Mouse (Mus musculus): ENCODE data around the gene Odf3l1. TPM values are rescaled to one million over a fixed set of nuclear protein-coding genes. Genes with fewer than 3 reads are reported as not detected.

Gene Odf3l1
- polyA plus RNA-seq, 1 experiment from 2014 or later, result 0.20 TPM

- ATAC-seq (ENCODE audit: low FRiP score, low TSS enrichment), result no peak
- Histone ChIP-seq H3K27me3 (ENCODE audit: control insufficient read depth, insufficient read depth, low read length) (no peaks in the 10 kb centered on the region), H3K4me1 (ENCODE audit: control insufficient read depth, insufficient read depth, low read length) (peaks cover 9% of the 10 kb centered on the region; the same call in 1 of the 2 replicates), H3K27ac (ENCODE audit: low read depth, low read length) (no peak overlapping the region), H3K9ac (ENCODE audit: low read depth, low read length) (no peak overlapping the region), H3K4me3 (ENCODE audit: low read length) (no peak overlapping the region), H3K4me2 (replicated peaks; ENCODE audit: low read depth, low read length) (no peak overlapping the region), H3K9me3 (ENCODE audit: control insufficient read depth, low read length) (no peaks in the 10 kb centered on the region), H3K36me3 (ENCODE audit: control insufficient read depth, insufficient read depth, low read length) (peaks cover 32% of the 10 kb centered on the region)
- 90% methylated on average over 15 of the region's 15 CpGs for WGBS
Measured at GRCm38 (mm10) chr9:56886601-56887000, 22.1 kb upstream of the Odf3l1 start.

- Histone ChIP-seq H3K4me2 (replicated peaks; ENCODE audit: low read depth, low read length) (no peak overlapping the region), H3K9me3 (ENCODE audit: control insufficient read depth, low read length) (no peaks in the 10 kb centered on the region), H3K27me3 (ENCODE audit: control insufficient read depth, insufficient read depth, low read length) (no peaks in the 10 kb centered on the region), H3K4me1 (ENCODE audit: control insufficient read depth, insufficient read depth, low read length) (peaks cover 9% of the 10 kb centered on the region; the same call in 1 of the 2 replicates), H3K9ac (ENCODE audit: low read depth, low read length) (no peak overlapping the region), H3K27ac (ENCODE audit: low read depth, low read length) (no peak overlapping the region), H3K36me3 (ENCODE audit: control insufficient read depth, insufficient read depth, low read length) (peaks cover 32% of the 10 kb centered on the region), H3K4me3 (ENCODE audit: low read length) (no peak overlapping the region)
- ATAC-seq (ENCODE audit: low FRiP score, low TSS enrichment), result no peak
- WGBS, result 54% methylated on average over 13 of the region's 13 CpGs
Measured at GRCm38 (mm10) chr9:56886113-56886512, 21.6 kb upstream of the Odf3l1 start.

GRCm38 (mm10) chr9:56884328-56884727 is 19.8 kb upstream of the Odf3l1 start:
- 95% methylated on average over 4 of the region's 4 CpGs for WGBS
- Histone ChIP-seq H3K4me2 (replicated peaks; ENCODE audit: low read depth, low read length) (no peak overlapping the region), H3K27me3 (ENCODE audit: control insufficient read depth, insufficient read depth, low read length) (no peaks in the 10 kb centered on the region), H3K9ac (ENCODE audit: low read depth, low read length) (no peak overlapping the region), H3K4me1 (ENCODE audit: control insufficient read depth, insufficient read depth, low read length) (peaks cover 9% of the 10 kb centered on the region; the same call in 1 of the 2 replicates), H3K9me3 (ENCODE audit: control insufficient read depth, low read length) (no peaks in the 10 kb centered on the region), H3K36me3 (ENCODE audit: control insufficient read depth, insufficient read depth, low read length) (peaks cover 32% of the 10 kb centered on the region), H3K4me3 (ENCODE audit: low read length) (no peak overlapping the region), H3K27ac (ENCODE audit: low read depth, low read length) (no peak overlapping the region)
- ATAC-seq (ENCODE audit: low FRiP score, low TSS enrichment), result no peak

GRCm38 (mm10) chr9:56883470-56883869 is 19.0 kb upstream of the Odf3l1 start:
- ATAC-seq (ENCODE audit: low FRiP score, low TSS enrichment), result no peak
- no peak overlapping the region for H3K4me2 ChIP-seq (replicated peaks; ENCODE audit: low read depth, low read length)
- H3K9ac ChIP-seq (ENCODE audit: low read depth, low read length), result no peak overlapping the region
- H3K4me1 ChIP-seq (ENCODE audit: control insufficient read depth, insufficient read depth, low read length), result peaks cover 9% of the 10 kb centered on the region; the same call in 1 of the 2 replicates
- no peak overlapping the region for H3K27ac ChIP-seq (ENCODE audit: low read depth, low read length)
- H3K9me3 ChIP-seq (ENCODE audit: control insufficient read depth, low read length), result no peaks in the 10 kb centered on the region
- WGBS, result 76% methylated on average over 7 of the region's 7 CpGs
- no peak overlapping the region for H3K4me3 ChIP-seq (ENCODE audit: low read length)
- H3K36me3 ChIP-seq (ENCODE audit: control insufficient read depth, insufficient read depth, low read length), result peaks cover 31% of the 10 kb centered on the region
- no peaks in the 10 kb centered on the region for H3K27me3 ChIP-seq (ENCODE audit: control insufficient read depth, insufficient read depth, low read length)

GRCm38 (mm10) chr9:56882818-56883217 is 18.3 kb upstream of the Odf3l1 start:
- Histone ChIP-seq H3K9ac (ENCODE audit: low read depth, low read length) (no peak overlapping the region), H3K27me3 (ENCODE audit: control insufficient read depth, insufficient read depth, low read length) (no peaks in the 10 kb centered on the region), H3K4me3 (ENCODE audit: low read length) (no peak overlapping the region), H3K9me3 (ENCODE audit: control insufficient read depth, low read length) (no peaks in the 10 kb centered on the region), H3K4me1 (ENCODE audit: control insufficient read depth, insufficient read depth, low read length) (peaks cover 9% of the 10 kb centered on the region; the same call in 1 of the 2 replicates), H3K36me3 (ENCODE audit: control insufficient read depth, insufficient read depth, low read length) (peaks cover 26% of the 10 kb centered on the region), H3K27ac (ENCODE audit: low read depth, low read length) (no peak overlapping the region), H3K4me2 (replicated peaks; ENCODE audit: low read depth, low read length) (no peak overlapping the region)
- WGBS, result 44% methylated on average over 12 of the region's 12 CpGs
- ATAC-seq (ENCODE audit: low FRiP score, low TSS enrichment), result no peak

GRCm38 (mm10) chr9:56882283-56882682 is 17.8 kb upstream of the Odf3l1 start:
- H3K4me3 ChIP-seq (ENCODE audit: low read length), result no peak overlapping the region
- no peaks in the 10 kb centered on the region for H3K9me3 ChIP-seq (ENCODE audit: control insufficient read depth, low read length)
- 64% methylated on average over 4 of the region's 4 CpGs for WGBS
- no peak overlapping the region for H3K4me2 ChIP-seq (replicated peaks; ENCODE audit: low read depth, low read length)
- no peak for ATAC-seq (ENCODE audit: low FRiP score, low TSS enrichment)
- no peak overlapping the region for H3K9ac ChIP-seq (ENCODE audit: low read depth, low read length)
- H3K27me3 ChIP-seq (ENCODE audit: control insufficient read depth, insufficient read depth, low read length), result no peaks in the 10 kb centered on the region
- peaks cover 20% of the 10 kb centered on the region for H3K36me3 ChIP-seq (ENCODE audit: control insufficient read depth, insufficient read depth, low read length)
- peaks cover 9% of the 10 kb centered on the region; the same call in 1 of the 2 replicates for H3K4me1 ChIP-seq (ENCODE audit: control insufficient read depth, insufficient read depth, low read length)
- no peak overlapping the region; the same call in 1 of the 2 replicates for H3K27ac ChIP-seq (ENCODE audit: low read depth, low read length)

GRCm38 (mm10) chr9:56881539-56882082 is 17.1 kb upstream of the Odf3l1 start:
- H3K9me3 ChIP-seq (ENCODE audit: control insufficient read depth, low read length), result no peaks in the 10 kb centered on the region
- peaks cover 14% of the 10 kb centered on the region for H3K36me3 ChIP-seq (ENCODE audit: control insufficient read depth, insufficient read depth, low read length)
- H3K4me2 ChIP-seq (replicated peaks; ENCODE audit: low read depth, low read length), result no peak overlapping the region
- H3K9ac ChIP-seq (ENCODE audit: low read depth, low read length), result 0 out of 2 replicates have a peak overlapping the region, but pooled peaks have one; percentile 7
- no peak overlapping the region for H3K4me3 ChIP-seq (ENCODE audit: low read length)
- H3K4me1 ChIP-seq (ENCODE audit: control insufficient read depth, insufficient read depth, low read length), result peaks cover 14% of the 10 kb centered on the region
- ATAC-seq (ENCODE audit: low FRiP score, low TSS enrichment), result no peak
- WGBS, result 70% methylated on average over 3 of the region's 3 CpGs
- H3K27me3 ChIP-seq (ENCODE audit: control insufficient read depth, insufficient read depth, low read length), result no peaks in the 10 kb centered on the region
- H3K27ac ChIP-seq (ENCODE audit: low read depth, low read length), result no peak overlapping the region

- ATAC-seq (ENCODE audit: low FRiP score, low TSS enrichment), result no peak; the same call in 1 of the 2 replicates
- WGBS, result 37% methylated on average over 8 of the region's 9 CpGs
- no peaks in the 10 kb centered on the region for H3K9me3 ChIP-seq (ENCODE audit: control insufficient read depth, low read length)
- peaks cover 7% of the 10 kb centered on the region for H3K36me3 ChIP-seq (ENCODE audit: control insufficient read depth, insufficient read depth, low read length)
- no peaks in the 10 kb centered on the region for H3K27me3 ChIP-seq (ENCODE audit: control insufficient read depth, insufficient read depth, low read length)
- H3K4me1 ChIP-seq (ENCODE audit: control insufficient read depth, insufficient read depth, low read length), result peaks cover 17% of the 10 kb centered on the region
- no peak overlapping the region for H3K4me2 ChIP-seq (replicated peaks; ENCODE audit: low read depth, low read length)
- H3K27ac ChIP-seq (ENCODE audit: low read depth, low read length), result no peak overlapping the region
- no peak overlapping the region for H3K9ac ChIP-seq (ENCODE audit: low read depth, low read length)
- H3K4me3 ChIP-seq (ENCODE audit: low read length), result no peak overlapping the region
Measured at GRCm38 (mm10) chr9:56880790-56881189, 16.3 kb upstream of the Odf3l1 start.

GRCm38 (mm10) chr9:56877284-56877683 is 12.8 kb upstream of the Odf3l1 start:
- no peak overlapping the region for H3K4me3 ChIP-seq (ENCODE audit: low read length)
- no peaks in the 10 kb centered on the region; the same call in 1 of the 2 replicates for H3K36me3 ChIP-seq (ENCODE audit: control insufficient read depth, insufficient read depth, low read length)
- no peak overlapping the region for H3K4me2 ChIP-seq (replicated peaks; ENCODE audit: low read depth, low read length)
- H3K4me1 ChIP-seq (ENCODE audit: control insufficient read depth, insufficient read depth, low read length), result peaks cover 31% of the 10 kb centered on the region
- H3K27me3 ChIP-seq (ENCODE audit: control insufficient read depth, insufficient read depth, low read length), result no peaks in the 10 kb centered on the region
- no peak for ATAC-seq (ENCODE audit: low FRiP score, low TSS enrichment)
- 87% methylated on average over 5 of the region's 5 CpGs for WGBS
- no peak overlapping the region for H3K27ac ChIP-seq (ENCODE audit: low read depth, low read length)
- no peaks in the 10 kb centered on the region for H3K9me3 ChIP-seq (ENCODE audit: control insufficient read depth, low read length)
- H3K9ac ChIP-seq (ENCODE audit: low read depth, low read length), result no peak overlapping the region

Measured in kidney, embryonic 14.5 days (tissue).